Mouse (Mus musculus): Measurements from ENCODE around the gene Nudt5. TPM values are rescaled to one million over a fixed set of nuclear protein-coding genes. Genes with fewer than 3 reads are reported as not detected.

The Nudt5 gene
- polyA plus RNA-seq, 1 experiment from 2014 or later, result 84.0 TPM

DNA sequence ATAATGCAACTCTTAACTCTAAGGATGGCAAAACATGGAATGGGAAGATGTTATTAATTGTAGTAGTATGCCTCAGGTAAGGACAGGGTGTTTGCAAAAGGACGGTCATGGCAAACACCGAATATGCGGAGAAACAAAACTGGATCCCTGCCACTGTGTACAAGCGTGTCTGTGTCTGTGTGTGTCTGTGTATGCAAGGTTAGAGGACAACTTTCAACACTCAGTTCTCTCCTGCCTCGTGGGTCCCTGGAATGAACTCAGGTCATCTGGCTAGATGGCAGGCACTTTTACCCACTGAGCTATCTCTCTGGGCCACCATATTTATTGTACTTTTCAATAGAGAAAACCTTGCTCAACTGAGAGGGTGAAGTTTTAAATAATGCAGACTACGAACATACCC is 22.4 kb upstream of the Nudt5 start:
- Histone ChIP-seq H3K4me1 (no peaks in the 10 kb centered on the region), H3K36me3 (peaks cover 61% of the 10 kb centered on the region), H3K4me3 (no peak overlapping the region), H3K27me3 (no peaks in the 10 kb centered on the region), H3K9me3 (no peaks in the 10 kb centered on the region), H3K9ac (no peak overlapping the region), H3K27ac (no peak overlapping the region), H3K4me2 (replicated peaks) (no peak overlapping the region)
- no peak for ATAC-seq (ENCODE audit: insufficient number of reproducible peaks, insufficient read depth, low FRiP score, low TSS enrichment)
- WGBS, result 94% methylated on average over 6 of the region's 6 CpGs

DNA sequence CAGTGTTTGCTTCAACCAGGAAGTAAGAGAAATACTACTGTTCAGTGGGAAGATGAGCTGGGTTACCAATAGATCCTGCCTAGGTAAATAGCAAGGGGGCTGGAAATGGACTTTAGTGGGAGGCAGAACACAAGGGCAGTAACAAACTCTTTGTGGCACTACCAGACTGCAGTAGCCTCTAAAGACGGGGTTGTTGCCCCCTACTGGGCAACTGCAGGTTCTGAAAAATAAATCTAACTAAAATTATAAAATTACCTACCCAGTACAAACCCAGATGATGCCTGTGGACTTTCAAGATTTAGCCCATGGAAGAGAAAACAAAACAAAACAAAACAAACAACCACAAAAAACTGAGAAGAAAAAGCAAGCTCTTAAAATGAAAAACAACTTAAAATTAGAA is 20.6 kb upstream of the Nudt5 start:
- H3K4me1 ChIP-seq, result no peaks in the 10 kb centered on the region
- H3K4me3 ChIP-seq, result no peak overlapping the region
- H3K27ac ChIP-seq, result no peak overlapping the region
- no peak overlapping the region for H3K4me2 ChIP-seq (replicated peaks)
- no peaks in the 10 kb centered on the region for H3K9me3 ChIP-seq
- H3K9ac ChIP-seq, result no peak overlapping the region
- peaks cover 54% of the 10 kb centered on the region for H3K36me3 ChIP-seq
- H3K27me3 ChIP-seq, result no peaks in the 10 kb centered on the region
- ATAC-seq (ENCODE audit: insufficient number of reproducible peaks, insufficient read depth, low FRiP score, low TSS enrichment), result no peak
- WGBS, result 19% methylated on average over 1 of the region's 1 CpGs

DNA sequence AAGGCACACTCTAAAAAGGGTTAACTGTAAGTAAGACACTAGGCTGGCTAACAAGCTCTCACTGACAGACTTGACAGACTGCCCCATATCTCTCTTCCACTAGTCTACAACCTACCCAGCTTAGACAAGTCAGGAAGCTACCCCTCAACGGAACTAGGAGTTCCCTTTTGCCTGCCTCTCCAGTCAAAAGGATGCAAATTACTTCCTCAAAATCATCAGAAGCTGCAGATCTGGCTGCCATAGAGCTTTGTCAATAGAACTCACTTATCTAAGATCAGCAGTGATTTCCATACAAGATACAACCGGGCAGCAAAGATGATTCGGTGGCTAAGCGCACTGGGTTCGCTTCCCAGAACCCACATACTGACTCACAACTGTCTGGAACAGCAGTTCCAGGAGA is 20.1 kb upstream of the Nudt5 start:
- Histone ChIP-seq H3K4me1 (no peaks in the 10 kb centered on the region), H3K4me3 (no peak overlapping the region), H3K27me3 (no peaks in the 10 kb centered on the region), H3K9me3 (no peaks in the 10 kb centered on the region), H3K36me3 (peaks cover 49% of the 10 kb centered on the region), H3K27ac (no peak overlapping the region), H3K4me2 (replicated peaks) (no peak overlapping the region), H3K9ac (no peak overlapping the region)
- ATAC-seq (ENCODE audit: insufficient number of reproducible peaks, insufficient read depth, low FRiP score, low TSS enrichment), result no peak
- 90% methylated on average over 5 of the region's 5 CpGs for WGBS

DNA sequence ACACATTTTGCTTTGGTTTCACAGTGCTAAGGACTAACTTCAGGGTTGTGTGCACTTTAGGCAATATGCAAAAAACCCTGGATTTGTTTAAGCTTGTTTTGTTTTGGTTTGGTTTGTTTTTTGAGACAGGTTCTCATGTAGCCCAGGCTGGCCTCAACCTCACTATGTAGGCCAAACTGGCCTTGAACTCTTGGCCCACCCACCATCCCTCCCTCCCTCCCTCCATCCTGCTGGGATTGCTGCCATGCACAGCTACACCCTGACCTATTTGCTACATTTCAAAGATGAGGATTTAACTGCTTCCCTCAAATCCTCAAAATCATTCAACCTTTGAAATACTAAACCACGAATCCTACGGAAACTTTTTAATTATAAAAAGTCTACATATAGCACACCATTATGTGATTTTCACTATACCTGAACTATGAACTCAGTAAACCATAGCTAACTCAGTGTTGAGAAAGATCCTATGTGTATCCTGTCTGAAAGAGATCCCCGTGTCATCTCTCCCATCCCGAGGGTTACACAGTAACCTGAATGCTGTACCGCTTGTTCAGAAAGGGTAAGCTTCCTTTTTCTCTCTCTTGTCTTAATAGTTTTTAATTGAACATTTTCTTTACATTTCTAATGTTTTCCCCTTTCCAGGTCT is 19.4 kb upstream of the Nudt5 start:
- no peak for ATAC-seq (ENCODE audit: insufficient number of reproducible peaks, insufficient read depth, low FRiP score, low TSS enrichment)
- Histone ChIP-seq H3K27ac (no peak overlapping the region), H3K4me2 (replicated peaks) (no peak overlapping the region), H3K9me3 (no peaks in the 10 kb centered on the region), H3K36me3 (peaks cover 46% of the 10 kb centered on the region), H3K4me1 (no peaks in the 10 kb centered on the region), H3K9ac (no peak overlapping the region), H3K27me3 (no peaks in the 10 kb centered on the region), H3K4me3 (no peak overlapping the region)
- 94% methylated on average over 5 of the region's 5 CpGs for WGBS

DNA sequence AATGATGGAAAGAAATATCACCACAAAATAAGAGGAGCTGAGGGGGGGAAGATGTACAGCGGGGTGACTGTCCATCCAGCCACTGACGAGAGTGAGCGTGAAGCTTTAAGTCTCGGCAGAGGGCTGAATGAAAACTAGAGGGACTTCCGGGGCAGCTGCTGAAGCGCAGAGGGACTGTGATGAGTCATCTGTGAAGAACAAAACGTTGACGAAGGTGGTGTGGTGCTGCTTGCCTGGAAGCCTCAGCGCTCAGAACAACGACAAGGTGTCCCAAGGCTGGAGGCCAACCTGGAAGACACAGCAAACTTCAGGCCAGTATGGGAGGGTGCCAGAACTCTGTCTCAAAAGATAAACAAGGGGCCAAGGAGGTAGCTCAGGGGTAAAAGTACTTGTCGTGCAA is 4.0 kb upstream of the Nudt5 start:
- Histone ChIP-seq H3K9me3 (0 out of 2 replicates have a peak, but pooled peaks cover 3% of the 10 kb centered on the region), H3K27me3 (no peaks in the 10 kb centered on the region), H3K27ac (no peak overlapping the region), H3K4me3 (no peak overlapping the region), H3K4me1 (no peaks in the 10 kb centered on the region), H3K4me2 (replicated peaks) (no peak overlapping the region), H3K36me3 (peaks cover 53% of the 10 kb centered on the region), H3K9ac (no peak overlapping the region)
- no peak for ATAC-seq (ENCODE audit: insufficient number of reproducible peaks, insufficient read depth, low FRiP score, low TSS enrichment)
- WGBS, result 98% methylated on average over 11 of the region's 11 CpGs

DNA sequence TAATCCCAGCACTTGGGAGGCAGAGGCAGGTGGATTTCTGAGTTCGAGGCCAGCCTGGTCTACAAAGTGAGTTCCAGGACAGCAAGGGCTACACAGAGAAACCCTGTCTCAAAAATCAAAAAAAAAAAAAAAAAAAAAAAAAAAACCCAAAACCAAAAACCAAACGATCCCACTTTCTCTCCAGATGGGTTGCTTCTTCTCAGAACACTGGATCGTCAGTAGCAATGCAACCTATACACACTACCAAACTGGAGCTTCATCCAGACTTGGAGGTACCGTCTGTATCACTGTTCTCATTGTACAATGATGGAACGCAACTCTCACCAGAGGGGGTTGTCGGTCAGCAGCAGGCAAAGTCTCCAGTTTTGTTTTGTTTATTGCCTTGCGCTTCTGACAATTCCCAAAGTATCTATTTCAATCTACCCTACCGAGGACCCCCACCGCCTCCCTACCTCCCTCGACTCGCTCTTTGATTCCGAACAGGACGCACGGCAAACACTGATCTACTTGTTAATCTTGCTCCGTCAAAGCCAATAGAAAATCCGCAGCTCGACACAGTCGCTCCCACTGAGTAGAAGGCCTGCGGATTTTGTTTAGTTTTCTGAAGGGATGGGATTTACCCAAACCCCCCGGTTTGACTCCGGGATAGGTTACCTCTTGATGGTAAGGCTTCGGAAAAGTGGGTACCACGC is 492 bp upstream of the Nudt5 start:
- H3K4me2 ChIP-seq (replicated peaks), result peak overlapping the region; percentile 59
- H3K27me3 ChIP-seq, result no peaks in the 10 kb centered on the region
- peaks cover 34% of the 10 kb centered on the region for H3K36me3 ChIP-seq
- 0 out of 2 replicates have a peak, but pooled peaks cover 3% of the 10 kb centered on the region for H3K9me3 ChIP-seq
- ATAC-seq (ENCODE audit: insufficient number of reproducible peaks, insufficient read depth, low FRiP score, low TSS enrichment), result 0 out of 2 replicates have a peak, but pooled peaks have one; percentile 28
- peaks cover 5% of the 10 kb centered on the region; the same call in 1 of the 2 replicates for H3K4me1 ChIP-seq
- peak overlapping the region; percentile 94 for H3K27ac ChIP-seq
- 4% methylated on average over 23 of the region's 23 CpGs for WGBS
- peak overlapping the region; percentile 84 for H3K9ac ChIP-seq
- peak overlapping the region; percentile 75 for H3K4me3 ChIP-seq

DNA sequence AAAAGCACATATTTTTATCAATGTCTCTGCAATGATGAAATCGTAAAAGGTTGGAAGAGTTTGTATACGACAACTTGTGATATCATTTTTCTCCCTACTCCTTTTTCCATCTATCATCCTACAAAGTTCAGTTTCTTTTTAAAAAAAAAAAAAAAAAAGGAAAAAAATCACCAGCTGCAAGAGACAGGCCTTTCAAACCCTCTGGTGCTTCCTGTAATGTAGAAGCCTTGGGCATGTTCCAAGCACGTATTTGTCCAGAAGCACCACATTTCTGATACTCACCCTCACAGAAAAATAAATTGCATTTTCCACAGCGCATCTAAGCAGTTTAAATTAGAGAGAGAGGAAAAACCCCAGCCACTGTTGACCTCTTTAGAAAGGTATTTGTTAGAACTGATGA is 1.0 kb downstream of the Nudt5 start:
- Histone ChIP-seq H3K36me3 (peaks cover 31% of the 10 kb centered on the region), H3K27me3 (no peaks in the 10 kb centered on the region), H3K27ac (no peak overlapping the region), H3K4me3 (peak overlapping the region; percentile 75), H3K9me3 (no peaks in the 10 kb centered on the region), H3K9ac (peak overlapping the region; percentile 84), H3K4me1 (peaks cover 5% of the 10 kb centered on the region; the same call in 1 of the 2 replicates), H3K4me2 (replicated peaks) (peak overlapping the region; percentile 46)
- no peak for ATAC-seq (ENCODE audit: insufficient number of reproducible peaks, insufficient read depth, low FRiP score, low TSS enrichment)
- WGBS, result 26% methylated on average over 4 of the region's 4 CpGs

DNA sequence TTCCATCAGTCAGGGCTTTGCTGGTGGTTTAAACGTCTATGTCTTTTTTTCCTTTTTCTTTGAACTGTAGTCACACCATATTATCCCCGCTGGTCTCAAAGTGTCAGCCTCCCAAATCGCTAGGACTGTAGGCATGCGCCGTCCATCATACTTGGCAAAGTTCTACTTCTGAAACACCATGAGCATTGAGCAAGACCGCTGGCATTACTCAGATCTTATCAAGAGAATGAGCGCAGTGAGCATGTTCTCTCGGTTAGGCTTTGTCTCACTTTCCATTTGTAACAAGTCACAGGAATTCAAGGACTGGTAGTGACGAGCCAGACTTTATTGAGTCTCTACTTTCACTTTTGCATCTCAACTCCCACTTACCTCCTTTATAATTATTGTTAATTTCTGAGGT is 6.3 kb downstream of the Nudt5 start:
- H3K4me1 ChIP-seq, result peaks cover 3% of the 10 kb centered on the region; the same call in 1 of the 2 replicates
- ATAC-seq (ENCODE audit: insufficient number of reproducible peaks, insufficient read depth, low FRiP score, low TSS enrichment), result no peak
- no peak overlapping the region for H3K9ac ChIP-seq
- H3K27me3 ChIP-seq, result no peaks in the 10 kb centered on the region
- H3K4me3 ChIP-seq, result no peak overlapping the region
- H3K27ac ChIP-seq, result no peak overlapping the region
- no peaks in the 10 kb centered on the region for H3K9me3 ChIP-seq
- WGBS, result 93% methylated on average over 9 of the region's 9 CpGs
- peaks cover 21% of the 10 kb centered on the region for H3K36me3 ChIP-seq
- no peak overlapping the region for H3K4me2 ChIP-seq (replicated peaks)

DNA sequence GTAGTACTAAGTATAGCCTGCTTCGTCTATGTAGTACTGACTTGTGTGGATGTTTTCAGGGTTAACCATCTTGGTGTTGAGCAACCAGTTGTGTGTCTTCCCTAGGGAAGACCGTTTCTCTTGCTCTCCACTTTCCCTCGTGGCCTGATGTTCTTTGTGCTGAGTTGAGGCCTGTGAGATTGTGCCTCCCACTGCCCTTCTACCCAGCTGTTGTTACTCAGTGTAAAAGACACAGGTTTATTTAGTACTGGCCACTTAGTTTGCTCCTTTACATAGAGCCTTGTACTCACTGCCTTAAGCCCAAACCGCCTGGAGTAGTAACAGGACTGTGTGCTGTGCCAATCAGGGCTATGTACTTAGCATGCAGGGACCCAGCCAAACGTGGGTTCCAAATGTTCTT is 7.0 kb downstream of the Nudt5 start:
- no peaks in the 10 kb centered on the region for H3K9me3 ChIP-seq
- H3K27me3 ChIP-seq, result no peaks in the 10 kb centered on the region
- H3K36me3 ChIP-seq, result peaks cover 21% of the 10 kb centered on the region
- WGBS, result 85% methylated on average over 5 of the region's 5 CpGs
- H3K4me1 ChIP-seq, result peaks cover 2% of the 10 kb centered on the region; the same call in 1 of the 2 replicates
- no peak overlapping the region for H3K9ac ChIP-seq
- H3K4me3 ChIP-seq, result no peak overlapping the region
- H3K4me2 ChIP-seq (replicated peaks), result no peak overlapping the region
- H3K27ac ChIP-seq, result no peak overlapping the region
- no peak for ATAC-seq (ENCODE audit: insufficient number of reproducible peaks, insufficient read depth, low FRiP score, low TSS enrichment)

DNA sequence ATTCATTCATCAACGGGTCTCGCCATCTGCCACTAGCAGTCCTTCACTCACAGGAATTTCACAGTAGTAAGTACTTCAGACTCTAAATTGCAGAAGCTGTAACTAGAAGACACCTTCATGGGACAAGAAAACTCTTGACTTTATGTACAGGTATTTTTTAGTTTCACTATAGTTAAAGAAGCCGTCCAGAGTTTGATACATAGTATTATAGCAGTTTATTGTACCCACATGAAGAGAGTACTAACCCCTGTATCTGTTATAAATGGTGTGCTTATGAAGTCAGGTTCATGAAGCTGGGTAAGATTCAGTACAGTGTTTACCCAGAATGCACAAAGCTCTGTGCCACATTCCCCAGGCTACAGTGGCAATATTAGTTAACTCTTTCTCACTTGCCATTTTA is 18.0 kb downstream of the Nudt5 start, which contains the start of gene Gm13199:
Gene Gm13199, minus strand, starts transcription at position 101 of the 400 bp plus-strand sequence.
- WGBS, result 87% methylated on average over 3 of the region's 3 CpGs
- Histone ChIP-seq H3K27me3 (no peaks in the 10 kb centered on the region), H3K4me2 (replicated peaks) (no peak within 1 kb of the TSS), H3K9me3 (no peaks in the 10 kb centered on the region), H3K4me1 (no peaks in the 10 kb centered on the region), H3K4me3 (no peak within 1 kb of the TSS), H3K36me3 (peaks cover 52% of the 10 kb centered on the region), H3K9ac (no peak within 1 kb of the TSS), H3K27ac (no peak within 1 kb of the TSS)
- no peak for ATAC-seq (ENCODE audit: insufficient number of reproducible peaks, insufficient read depth, low FRiP score, low TSS enrichment)

DNA sequence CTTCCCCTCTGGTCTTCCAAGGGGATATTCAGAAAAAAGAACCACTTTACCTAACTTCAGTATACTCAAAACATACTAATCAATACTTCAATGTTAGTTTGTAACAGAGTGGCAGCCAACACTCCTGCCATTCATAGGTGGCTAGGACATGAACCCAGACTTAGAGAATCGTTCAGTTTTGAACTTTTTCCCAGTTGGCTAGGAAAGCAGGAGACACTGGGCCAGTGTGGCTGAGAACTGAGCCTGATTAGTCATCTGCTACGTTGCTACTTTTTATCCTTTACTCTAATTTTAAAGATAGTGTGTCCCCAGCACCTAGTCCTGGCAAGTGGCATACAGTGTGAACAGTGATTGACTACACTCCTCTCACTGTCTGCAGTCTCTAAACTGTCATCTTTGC is 22.9 kb downstream of the Nudt5 start:
- H3K9me3 ChIP-seq, result no peaks in the 10 kb centered on the region
- H3K27ac ChIP-seq, result no peak overlapping the region
- no peak overlapping the region for H3K4me2 ChIP-seq (replicated peaks)
- H3K9ac ChIP-seq, result no peak overlapping the region
- H3K4me1 ChIP-seq, result no peaks in the 10 kb centered on the region
- no peak for ATAC-seq (ENCODE audit: insufficient number of reproducible peaks, insufficient read depth, low FRiP score, low TSS enrichment)
- peaks cover 47% of the 10 kb centered on the region for H3K36me3 ChIP-seq
- no peaks in the 10 kb centered on the region for H3K27me3 ChIP-seq
- H3K4me3 ChIP-seq, result no peak overlapping the region
- WGBS, result 88% methylated on average over 2 of the region's 2 CpGs

DNA sequence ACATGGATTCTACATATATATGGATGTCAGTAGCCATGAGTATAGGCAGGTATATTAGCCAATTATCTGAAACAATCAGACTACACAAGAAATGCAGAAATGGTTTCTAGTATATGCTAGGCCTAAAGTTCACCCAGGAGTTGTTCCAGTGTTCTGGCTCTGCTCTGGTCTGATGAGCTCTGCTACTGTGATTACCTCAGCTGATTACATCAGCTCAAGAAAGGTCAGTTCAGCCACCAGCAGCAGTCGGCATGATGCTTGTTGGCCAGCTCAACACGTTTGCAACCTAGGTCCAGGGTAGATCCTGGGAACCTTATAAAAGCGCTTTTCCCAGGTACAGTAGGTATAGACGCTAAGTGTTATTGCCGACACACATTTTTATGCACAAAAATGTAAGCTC is 24.9 kb downstream of the Nudt5 start:
- Histone ChIP-seq H3K27ac (no peak overlapping the region), H3K36me3 (peaks cover 50% of the 10 kb centered on the region), H3K9ac (no peak overlapping the region), H3K9me3 (no peaks in the 10 kb centered on the region), H3K4me3 (no peak overlapping the region), H3K4me2 (replicated peaks) (no peak overlapping the region), H3K27me3 (no peaks in the 10 kb centered on the region), H3K4me1 (no peaks in the 10 kb centered on the region)
- 90% methylated on average over 5 of the region's 5 CpGs for WGBS
- no peak for ATAC-seq (ENCODE audit: insufficient number of reproducible peaks, insufficient read depth, low FRiP score, low TSS enrichment)

Data from embryonic facial prominence, embryonic 12.5 days (tissue).